Mouse (Mus musculus): ENCODE measurements around the gene Pld1.

Gene Pld1

GRCm38 (mm10) chr3:28165598-28165997 is 227.1 kb downstream of the Pld1 start:
- peak; percentile 68 for DNase-seq

DNA sequence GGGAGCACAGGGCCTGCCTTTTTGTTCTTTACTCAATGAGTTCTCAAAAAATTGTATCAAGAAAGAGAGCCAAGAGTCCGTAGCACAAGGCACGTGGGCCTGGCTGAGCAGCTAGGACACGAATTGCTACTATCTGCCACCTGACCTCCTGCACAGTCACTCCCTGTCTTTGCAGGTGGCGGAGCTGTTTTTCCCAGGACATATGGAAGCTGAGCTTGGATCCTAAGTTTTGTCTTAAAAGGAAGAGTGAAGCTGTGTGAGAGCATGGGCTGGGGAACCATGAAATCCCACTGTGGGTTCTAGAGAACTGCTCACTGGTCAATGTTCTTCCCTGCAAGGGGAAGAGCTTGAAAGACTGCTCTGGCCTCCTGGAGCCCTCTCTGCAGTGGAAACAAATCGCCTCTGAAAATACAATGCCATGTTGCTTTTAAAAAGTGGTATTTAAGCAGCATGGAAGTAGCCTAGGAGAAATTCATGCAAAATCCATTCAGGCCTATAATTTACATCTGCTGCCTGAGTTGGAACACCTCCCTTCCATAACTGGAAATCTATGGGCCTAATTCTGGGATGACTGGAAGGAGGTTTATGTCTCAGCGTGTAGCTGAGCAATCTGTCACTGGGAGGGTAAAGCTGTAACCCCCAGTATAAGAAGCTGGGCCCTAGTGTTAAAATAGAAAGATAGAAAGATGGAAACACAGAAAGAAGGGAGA is 229.5 kb downstream of the Pld1 start:
- no peak for DNase-seq

- DNase-seq: peak; percentile 84
Observed at GRCm38 (mm10) chr3:28170911-28171618, 232.6 kb downstream of the Pld1 start.

GRCm38 (mm10) chr3:28175997-28176967 is 237.8 kb downstream of the Pld1 start:
- no peak for DNase-seq

DNA sequence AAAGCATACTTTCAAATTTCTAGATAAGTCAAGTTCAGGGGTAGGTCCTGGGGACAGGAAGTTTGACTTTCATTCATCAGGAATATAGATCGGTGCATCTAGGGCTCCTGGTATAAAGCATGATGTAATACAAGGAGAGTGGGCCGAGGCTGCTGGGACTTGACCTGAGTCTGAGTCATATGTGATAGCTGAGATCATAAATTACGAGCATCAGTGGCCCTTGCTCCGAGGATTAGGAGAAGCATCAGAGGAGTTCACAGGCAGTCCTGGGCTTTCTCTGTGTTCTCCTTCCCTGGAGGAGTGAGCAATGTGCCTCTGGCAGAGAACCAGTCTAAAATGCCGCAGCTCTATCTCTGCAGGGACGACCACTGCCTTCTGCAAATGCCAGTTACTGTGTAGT is 239.8 kb downstream of the Pld1 start:
- DNase-seq: no peak

Data from thymus, postnatal 14 days (tissue).